Mouse (Mus musculus): ENCODE measurements around the gene Atp11a. TPM values are rescaled to one million over a fixed set of nuclear protein-coding genes. Genes with fewer than 3 reads are reported as not detected.

The Atp11a gene
- total and polyA plus RNA-seq, 3 experiments: 0.12 to 0.27 (median 0.21) TPM

DNA sequence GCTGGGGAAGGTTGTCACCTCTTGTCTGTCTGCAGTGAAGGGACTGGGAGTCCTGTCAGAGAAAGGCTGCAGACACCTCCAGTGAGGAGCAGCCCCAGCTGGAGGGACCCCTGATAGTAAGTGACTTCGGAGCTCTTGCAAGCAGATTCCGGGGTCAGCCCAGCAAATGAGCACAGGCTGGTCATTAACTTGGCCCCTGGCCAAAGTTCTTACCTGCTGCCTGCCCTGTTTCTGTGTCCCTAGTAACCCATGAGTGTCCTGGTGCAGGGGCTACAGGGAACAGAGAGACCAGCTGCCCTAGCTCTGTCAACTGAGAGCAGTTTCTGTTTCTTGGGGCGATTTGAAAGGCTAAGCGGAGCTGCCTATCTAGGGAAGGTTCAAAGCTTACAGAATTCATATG is 17.1 kb downstream of the Atp11a start:
- Histone ChIP-seq H3K27me3 (replicated peaks) (peaks cover 83% of the 10 kb centered on the region), H3K4me1 (ENCODE audit: control insufficient read depth in 1 of 2, insufficient read depth in 2 of 2) (no peaks in the 10 kb centered on the region), H3K27ac (ENCODE audit: insufficient read depth, low read depth) (no peak overlapping the region), H3K4me3 (replicated peaks in 1 of 3; ENCODE audit: low read depth in 2 of 3, low read length in 2 of 3, poor library complexity in 1 of 3) (no peak overlapping the region), H3K36me3 (replicated peaks in 1 of 2; ENCODE audit: control insufficient read depth in 1 of 2, insufficient read depth in 1 of 2, low read length in 1 of 2) (no peaks in the 10 kb centered on the region), H3K9ac (ENCODE audit: insufficient read depth, low read depth) (no peak overlapping the region), H3K4me2 (ENCODE audit: insufficient read depth, low read depth, poor library complexity, severe bottlenecking) (no peak overlapping the region), H3K79me2 (replicated peaks; ENCODE audit: control insufficient read depth, extremely low read depth, insufficient read depth, poor library complexity, severe bottlenecking) (no peaks in the 10 kb centered on the region), H3K9me3 (replicated peaks; ENCODE audit: low read length) (no peaks in the 10 kb centered on the region)
- no peak for DNase-seq (ENCODE audit: extremely low read depth)
- no peak for TF ChIP-seq RAD21 (IDR thresholded peaks at IDR 0.05; ENCODE audit: low read depth, low read length)
- no peak for TF ChIP-seq ZNF384 (IDR thresholded peaks at IDR 0.05; ENCODE audit: low read depth, low read length)
- TF ChIP-seq MYC (IDR thresholded peaks at IDR 0.05; ENCODE audit: low read depth, low read length): no peak
- TF ChIP-seq KAT2A (IDR thresholded peaks at IDR 0.05; ENCODE audit: insufficient replicate concordance, low read length): no peak
- no peak for TF ChIP-seq HCFC1 (IDR thresholded peaks at IDR 0.05; ENCODE audit: low read depth, low read length)
- TF ChIP-seq MAFK (IDR thresholded peaks at IDR 0.05; ENCODE audit: insufficient replicate concordance, low read length): no peak
- TF ChIP-seq MEF2A (IDR thresholded peaks at IDR 0.05; ENCODE audit: borderline replicate concordance, low read depth, low read length): no peak
- no peak for TF ChIP-seq ETS1 (conservative IDR thresholded peaks at IDR 0.05; ENCODE audit: low read depth, low read length)
- no peak for TF ChIP-seq TBP (conservative IDR thresholded peaks at IDR 0.05; ENCODE audit: low read depth, low read length)
- in situ Hi-C loops (cut with MboI; ENCODE audit: low pct_ligation_motif_present, low pct_unique_long_range_greater_than_20kb, low sequenced_read_pairs) (no loop called here), dilution Hi-C loops (cut with MboI; ENCODE audit: extremely low pct_ligation_motif_present, extremely low pct_unique_long_range_greater_than_20kb, low sequenced_read_pairs) (no loop called here)

DNA sequence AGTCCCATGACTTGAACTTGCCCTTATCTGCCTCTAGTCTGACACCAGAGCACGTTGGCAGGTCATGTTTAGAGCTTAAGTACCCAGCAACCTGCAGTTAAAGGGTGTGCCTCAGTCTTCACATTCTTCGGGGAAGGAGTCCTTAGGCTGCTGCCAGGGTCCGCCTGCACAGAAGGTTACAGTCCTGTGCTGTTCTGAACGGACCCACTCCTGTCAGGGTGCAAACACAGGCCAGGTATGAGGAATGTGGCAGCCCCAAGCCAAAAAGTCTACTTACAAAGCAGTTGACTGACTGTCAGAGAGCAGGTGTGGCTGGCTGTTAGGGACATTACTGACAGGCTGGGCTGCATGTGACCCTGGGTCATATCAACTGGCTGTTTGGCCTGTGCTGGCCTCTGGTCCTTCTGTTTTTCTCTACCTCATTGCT is 18.1 kb downstream of the Atp11a start:
- H3K79me2 ChIP-seq (replicated peaks; ENCODE audit: control insufficient read depth, extremely low read depth, insufficient read depth, poor library complexity, severe bottlenecking): no peaks in the 10 kb centered on the region
- no peak overlapping the region for H3K9ac ChIP-seq (ENCODE audit: insufficient read depth, low read depth)
- H3K27me3 ChIP-seq (replicated peaks): peaks cover 82% of the 10 kb centered on the region
- H3K4me3 ChIP-seq (replicated peaks in 1 of 3; ENCODE audit: low read depth in 2 of 3, low read length in 2 of 3, poor library complexity in 1 of 3): no peak overlapping the region
- no peak overlapping the region for H3K4me2 ChIP-seq (ENCODE audit: insufficient read depth, low read depth, poor library complexity, severe bottlenecking)
- in situ Hi-C loops (cut with MboI; ENCODE audit: low pct_ligation_motif_present, low pct_unique_long_range_greater_than_20kb, low sequenced_read_pairs) (no loop called here), dilution Hi-C loops (cut with MboI; ENCODE audit: extremely low pct_ligation_motif_present, extremely low pct_unique_long_range_greater_than_20kb, low sequenced_read_pairs) (no loop called here)
- no peaks in the 10 kb centered on the region for H3K4me1 ChIP-seq (ENCODE audit: control insufficient read depth in 1 of 2, insufficient read depth in 2 of 2)
- no peaks in the 10 kb centered on the region for H3K36me3 ChIP-seq (replicated peaks in 1 of 2; ENCODE audit: control insufficient read depth in 1 of 2, insufficient read depth in 1 of 2, low read length in 1 of 2)
- TF ChIP-seq EP300 (IDR thresholded peaks at IDR 0.05; ENCODE audit: low read length) (no peak), SMC3 (IDR thresholded peaks at IDR 0.05; ENCODE audit: low read depth, low read length) (no peak), RAD21 (IDR thresholded peaks at IDR 0.05; ENCODE audit: low read depth, low read length) (no peak), POLR2AphosphoS2 (IDR thresholded peaks at IDR 0.05; ENCODE audit: low read depth, low read length) (no peak), SIN3A (IDR thresholded peaks at IDR 0.05; ENCODE audit: low read length) (no peak), ZMIZ1 (IDR thresholded peaks at IDR 0.05; ENCODE audit: low read depth, low read length) (no peak), USF1 (IDR thresholded peaks at IDR 0.05; ENCODE audit: low read depth, low read length) (no peak), GABPA (IDR thresholded peaks at IDR 0.05; ENCODE audit: insufficient replicate concordance, low read depth, low read length) (no peak), USF2 (conservative IDR thresholded peaks at IDR 0.05; ENCODE audit: low read depth, low read length) (no peak), ZKSCAN1 (IDR thresholded peaks at IDR 0.05; ENCODE audit: borderline replicate concordance, low read depth, low read length) (no peak), CTCF (conservative IDR thresholded peaks at IDR 0.05 in 1 of 2, IDR thresholded peaks at IDR 0.05 in 1 of 2; ENCODE audit: low read depth in 2 of 2, low read length in 2 of 2) (no peak), MXI1 (IDR thresholded peaks at IDR 0.05; ENCODE audit: low read depth, low read length) (no peak), ZNF384 (IDR thresholded peaks at IDR 0.05; ENCODE audit: low read depth, low read length) (no peak), TCF12 (IDR thresholded peaks at IDR 0.05; ENCODE audit: low read depth, low read length) (no peak), MAFK (IDR thresholded peaks at IDR 0.05; ENCODE audit: insufficient replicate concordance, low read length) (no peak), TBP (conservative IDR thresholded peaks at IDR 0.05; ENCODE audit: low read depth, low read length) (no peak), HCFC1 (IDR thresholded peaks at IDR 0.05; ENCODE audit: low read depth, low read length) (no peak), BHLHE40 (IDR thresholded peaks at IDR 0.05; ENCODE audit: low read depth, low read length) (no peak), MAZ (IDR thresholded peaks at IDR 0.05; ENCODE audit: low read depth, low read length) (no peak), MYC (IDR thresholded peaks at IDR 0.05; ENCODE audit: low read depth, low read length) (no peak)
- H3K27ac ChIP-seq (ENCODE audit: insufficient read depth, low read depth): no peak overlapping the region
- no peaks in the 10 kb centered on the region for H3K9me3 ChIP-seq (replicated peaks; ENCODE audit: low read length)
- DNase-seq (ENCODE audit: extremely low read depth): no peak
